Mouse (Mus musculus) megakaryocyte, embryonic 14.5 days (primary cell): ENCODE data around the gene Dstyk.

Source experiments
- FLI1 ChIP-seq: IDR thresholded peaks from 2 replicates; pipeline ENCODE4 v1.6.1; 2012; ENCODE audit warnings: low read length, inconsistent platforms, mixed read lengths
- GATA1 ChIP-seq: IDR thresholded peaks from 3 replicates; pipeline ENCODE4 v1.6.1; 2012; ENCODE audit warnings: mixed read lengths, low read length, inconsistent platforms, borderline replicate concordance

- no peak for TF ChIP-seq GATA1
- no peak for TF ChIP-seq FLI1
These were observed 39.5 kb upstream of the Dstyk start for GRCm38 (mm10) chr1:132377811-132378210.
